Mouse (Mus musculus) ES-CJ7 (cell line): ENCODE results near the gene Fbxl19.
A peak's percentile ranks its signal among the peaks of the same experiment; 100 is the strongest.
"Not testable (repeated sequence)": the region's sequence is repeated elsewhere in the genome, so short reads cannot be mapped to it uniquely, and the experiment has no call there.

Experiments used
- DNase-seq: peaks from one replicate; pipeline ENCODE4 v3.0.0; 2011; ENCODE audit warnings: low read depth, low spot score

The Fbxl19 gene

GRCm38 (mm10) chr7:127768346-127768996 lies 24.1 kb downstream of the Fbxl19 start:
- no peak for DNase-seq

DNA sequence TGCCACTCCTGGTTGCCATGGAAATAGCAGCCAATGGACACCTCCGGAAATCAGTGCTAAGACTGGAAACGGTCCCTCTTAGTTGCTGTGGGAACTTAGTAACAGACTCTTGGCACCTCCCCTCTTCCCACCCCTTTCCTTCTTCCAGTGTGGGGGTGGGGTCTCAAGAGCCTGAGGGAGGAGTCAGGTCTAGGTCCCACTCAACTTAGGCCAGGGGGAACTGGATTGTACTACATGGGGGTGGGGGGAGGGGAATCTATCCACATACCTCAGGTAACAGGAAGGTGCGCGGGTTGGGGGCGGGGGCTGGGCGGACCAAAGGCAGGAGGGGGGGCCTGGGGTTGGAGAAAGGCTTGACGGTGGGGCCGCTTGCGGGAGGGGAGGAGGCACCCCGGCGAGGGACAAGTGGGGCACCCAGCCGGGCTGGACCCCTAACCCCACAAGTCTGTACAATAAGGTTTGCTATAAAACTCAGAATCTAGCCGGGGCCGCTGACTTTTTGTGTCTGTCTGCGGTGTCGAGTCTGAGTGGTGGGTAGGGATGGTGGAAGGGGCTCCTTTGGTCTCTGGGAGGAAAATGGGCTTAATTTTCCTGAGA lies 24.8 kb downstream of the Fbxl19 start:
- DNase-seq: peak; percentile 100

DNA sequence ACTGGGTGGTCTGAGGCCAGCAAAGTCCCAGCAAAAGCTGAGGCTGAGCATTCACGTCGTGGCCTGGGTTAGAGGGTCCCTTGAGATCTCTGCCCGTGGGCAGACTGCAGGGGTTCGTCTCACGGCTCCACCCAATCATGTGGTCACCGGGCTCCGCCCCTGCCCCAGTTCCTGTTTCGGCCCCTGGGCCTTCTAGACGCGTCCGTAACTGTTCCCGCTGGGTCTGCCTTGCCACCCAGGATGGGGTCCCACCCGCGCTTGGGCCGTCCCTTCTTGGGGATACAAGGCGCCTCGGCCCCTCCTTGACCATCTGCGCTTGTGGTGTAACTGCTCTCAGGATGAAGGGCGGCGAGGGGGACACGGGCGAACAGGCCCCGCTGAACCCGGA lies 25.3 kb downstream of the Fbxl19 start, which contains the start of gene Orai3:
Gene Orai3 (plus strand): TSS at position 165 of the 388 bp plus-strand sequence.
- peak; percentile 77 for DNase-seq

DNA sequence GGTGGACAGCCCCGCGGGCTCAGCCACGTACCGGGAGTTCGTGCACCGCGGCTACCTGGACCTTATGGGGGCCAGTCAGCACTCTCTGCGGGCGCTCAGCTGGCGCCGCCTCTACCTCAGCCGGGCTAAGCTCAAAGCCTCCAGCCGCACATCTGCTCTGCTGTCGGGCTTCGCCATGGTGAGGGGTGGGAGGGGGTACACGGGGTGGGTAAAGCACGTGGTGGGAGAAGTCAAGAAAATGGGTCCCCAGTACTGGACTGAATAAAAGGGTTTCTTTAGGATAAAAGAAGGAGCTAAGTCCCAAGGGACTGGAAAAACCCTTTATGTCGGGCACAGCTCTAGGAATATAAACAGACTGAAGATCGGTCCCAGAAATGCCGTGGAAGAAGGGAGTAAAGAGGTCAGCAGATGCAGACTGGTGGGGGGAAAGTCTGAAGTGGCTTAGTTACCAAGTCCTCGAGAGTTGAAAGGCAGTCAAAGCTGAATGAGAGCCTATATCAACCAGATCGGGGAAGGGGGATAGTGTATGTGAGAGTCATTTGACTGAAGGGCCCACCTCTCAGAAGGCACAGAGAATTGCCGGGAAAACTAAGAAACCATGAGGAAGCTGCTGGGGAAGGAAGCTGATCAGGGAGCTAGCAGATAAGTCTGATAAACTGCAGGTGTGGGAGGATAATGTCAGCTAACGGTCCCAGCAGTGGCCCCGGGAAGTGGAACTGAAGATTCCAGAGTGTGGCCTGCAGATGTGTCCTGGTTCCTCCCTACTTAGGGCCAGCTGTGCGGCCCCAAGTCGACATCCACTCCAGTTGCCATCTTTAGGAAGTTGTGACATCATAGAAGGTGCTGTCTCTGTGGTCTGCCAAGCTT lies 25.9 kb downstream of the Fbxl19 start:
- no peak for DNase-seq

DNA sequence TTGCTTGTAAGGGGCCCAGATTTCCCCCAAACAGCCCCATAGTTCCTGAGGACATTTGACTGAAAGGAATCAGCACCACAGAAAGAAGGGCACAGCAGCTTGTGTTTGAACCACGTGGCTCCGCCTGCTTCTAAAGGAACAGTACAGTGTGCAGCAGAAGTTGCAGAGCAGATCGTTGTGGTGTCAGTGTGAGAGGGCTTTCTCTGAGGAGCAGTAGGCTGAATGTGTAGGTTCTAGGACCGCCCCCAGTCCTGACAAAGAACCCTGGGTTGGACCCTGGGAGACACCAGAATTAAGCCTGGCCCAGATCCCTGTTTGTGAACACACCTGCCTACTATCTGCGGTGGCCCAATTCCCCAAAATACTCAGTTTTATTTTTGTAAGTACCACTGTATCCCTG lies 26.9 kb downstream of the Fbxl19 start:
- DNase-seq: peak; percentile 50

DNA sequence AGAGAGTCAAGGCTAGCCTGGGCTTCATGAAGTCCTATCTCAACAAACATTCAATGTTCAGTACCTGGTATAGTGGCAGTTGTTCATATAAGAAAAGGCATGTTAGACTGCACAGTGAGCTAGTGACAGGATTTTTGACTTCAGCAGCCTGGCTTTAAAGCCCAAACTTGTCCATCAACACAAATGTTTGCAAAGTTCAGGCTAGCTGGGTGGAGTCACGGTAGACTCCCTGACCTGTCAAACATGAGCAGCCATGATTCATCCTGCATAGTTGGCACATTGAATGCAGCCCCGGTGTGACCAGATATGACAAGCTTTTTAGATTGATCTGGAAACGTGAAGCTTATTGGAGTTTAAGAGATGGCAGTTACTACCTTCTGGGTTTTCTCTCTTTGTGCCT lies 27.7 kb downstream of the Fbxl19 start:
- no peak for DNase-seq

- DNase-seq: no peak
Observed at GRCm38 (mm10) chr7:127772557-127772956, 28.2 kb downstream of the Fbxl19 start.

DNA sequence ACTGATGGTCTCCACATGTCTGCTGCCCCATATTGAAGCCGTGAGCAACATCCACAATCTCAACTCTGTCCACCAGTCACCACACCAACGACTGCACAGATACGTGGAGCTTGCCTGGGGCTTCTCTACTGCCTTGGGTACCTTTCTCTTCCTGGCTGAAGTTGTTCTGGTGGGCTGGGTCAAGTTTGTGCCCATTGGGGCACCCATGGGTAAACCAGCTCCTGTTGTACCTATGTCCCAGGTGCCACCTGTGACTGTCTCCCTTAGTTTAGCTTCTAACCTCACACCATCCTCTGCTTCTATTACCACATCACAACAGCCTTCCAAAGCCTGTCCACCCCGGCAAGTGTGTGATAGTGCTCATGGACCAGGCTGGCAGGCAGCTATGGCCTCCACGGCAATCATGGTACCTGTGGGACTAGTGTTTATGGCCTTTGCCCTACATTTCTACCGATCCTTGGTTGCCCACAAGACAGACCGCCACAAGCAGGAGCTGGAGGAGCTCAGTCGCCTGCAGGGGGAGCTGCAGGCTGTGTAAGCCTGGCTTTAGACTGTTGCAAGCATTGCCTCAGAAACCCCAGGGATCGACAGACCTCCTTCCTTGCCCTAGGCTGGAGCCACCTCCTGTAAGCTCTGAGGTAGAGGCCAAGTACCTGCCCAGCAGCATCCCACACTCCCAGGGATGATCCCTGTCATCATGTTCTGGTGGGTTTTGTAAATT lies 29.5 kb downstream of the Fbxl19 start:
- peak; percentile 91 for DNase-seq

GRCm38 (mm10) chr7:127775837-127776236 lies 31.5 kb downstream of the Fbxl19 start:
- DNase-seq: not testable (repeated sequence)

DNA sequence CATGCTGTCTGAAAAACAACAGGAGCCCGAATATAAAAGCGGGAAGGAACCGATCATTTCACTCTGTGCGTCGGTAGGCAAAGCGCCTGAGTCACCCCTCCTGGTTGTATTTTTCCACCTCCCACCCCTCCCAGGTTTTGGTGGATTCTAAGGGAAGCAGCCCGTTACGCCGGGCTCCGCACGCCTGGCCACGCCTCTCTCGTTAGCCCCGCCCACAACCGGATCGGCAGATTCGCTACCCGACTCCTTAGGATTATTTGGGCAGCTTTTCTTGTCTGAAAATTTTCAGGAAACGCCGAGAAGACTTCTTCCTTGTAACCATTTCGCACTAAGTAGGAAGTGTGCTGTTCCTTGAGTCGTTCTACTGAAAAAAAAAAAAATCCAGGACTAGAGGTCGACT lies 32.1 kb downstream of the Fbxl19 start, which contains the start of gene Setd1a:
Gene Setd1a (plus strand): TSS at position 245 of the 400 bp plus-strand sequence.
- peak; percentile 87 for DNase-seq

GRCm38 (mm10) chr7:127776878-127777473 lies 32.6 kb downstream of the Fbxl19 start:
- peak; percentile 97 for DNase-seq

DNA sequence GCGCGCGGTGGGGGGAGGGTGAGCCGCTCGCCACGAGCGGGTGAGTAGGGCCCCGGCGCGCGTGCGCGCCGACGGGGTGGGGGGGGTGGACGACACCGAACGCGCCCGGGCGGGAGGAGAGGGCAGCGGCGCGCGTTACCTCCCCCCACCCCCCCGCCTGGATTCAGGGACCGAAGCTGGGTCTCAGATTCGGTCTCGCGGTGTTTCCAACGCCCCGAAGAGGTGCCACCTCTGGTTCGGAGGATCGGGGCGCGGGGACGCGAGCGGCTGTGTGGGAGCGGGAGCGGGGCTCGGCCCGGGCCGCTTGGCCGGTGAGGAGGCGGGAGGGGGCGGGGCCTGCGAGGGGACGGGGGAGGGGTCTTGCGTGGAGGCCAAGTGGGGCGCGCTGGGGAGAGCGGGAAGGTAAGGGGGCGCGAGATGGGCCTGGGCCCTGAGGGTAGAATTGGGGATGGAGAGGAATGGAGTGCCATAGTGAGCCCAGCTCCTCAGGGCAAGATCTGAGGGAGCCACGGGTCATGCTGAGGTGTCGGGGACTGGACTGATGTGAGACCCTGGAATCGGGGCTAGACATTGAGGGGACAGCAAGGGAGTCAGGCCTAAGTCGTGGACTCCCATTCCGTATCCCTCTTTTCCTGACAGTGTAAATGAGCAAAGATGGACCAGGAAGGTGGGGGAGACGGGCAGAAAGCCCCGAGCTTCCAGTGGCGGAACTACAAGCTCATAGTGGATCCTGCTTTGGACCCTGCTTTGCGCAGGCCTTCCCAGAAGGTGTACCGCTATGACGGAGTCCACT lies 33.3 kb downstream of the Fbxl19 start:
- DNase-seq: peak; percentile 66

- no peak for DNase-seq
Observed at GRCm38 (mm10) chr7:127778350-127778749, 34.0 kb downstream of the Fbxl19 start.

DNA sequence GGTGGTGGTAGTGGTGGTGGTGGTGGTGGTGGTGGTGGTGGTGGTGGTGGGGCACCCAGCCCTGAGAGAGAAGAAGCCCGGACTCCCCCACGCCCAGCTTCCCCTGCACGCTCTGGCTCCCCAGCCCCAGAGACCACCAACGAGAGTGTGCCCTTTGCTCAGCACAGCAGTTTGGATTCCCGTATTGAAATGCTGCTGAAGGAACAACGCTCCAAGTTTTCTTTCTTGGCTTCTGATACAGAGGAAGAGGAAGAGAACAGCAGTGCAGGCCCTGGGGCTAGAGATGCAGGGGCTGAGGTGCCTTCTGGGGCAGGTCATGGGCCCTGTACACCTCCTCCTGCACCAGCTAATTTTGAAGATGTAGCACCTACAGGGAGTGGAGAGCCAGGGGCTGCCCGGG lies 41.0 kb downstream of the Fbxl19 start, which contains the start of gene Gm49388:
Gene Gm49388 (plus strand): TSS at position 301 of the 400 bp plus-strand sequence.
- no peak for DNase-seq

DNA sequence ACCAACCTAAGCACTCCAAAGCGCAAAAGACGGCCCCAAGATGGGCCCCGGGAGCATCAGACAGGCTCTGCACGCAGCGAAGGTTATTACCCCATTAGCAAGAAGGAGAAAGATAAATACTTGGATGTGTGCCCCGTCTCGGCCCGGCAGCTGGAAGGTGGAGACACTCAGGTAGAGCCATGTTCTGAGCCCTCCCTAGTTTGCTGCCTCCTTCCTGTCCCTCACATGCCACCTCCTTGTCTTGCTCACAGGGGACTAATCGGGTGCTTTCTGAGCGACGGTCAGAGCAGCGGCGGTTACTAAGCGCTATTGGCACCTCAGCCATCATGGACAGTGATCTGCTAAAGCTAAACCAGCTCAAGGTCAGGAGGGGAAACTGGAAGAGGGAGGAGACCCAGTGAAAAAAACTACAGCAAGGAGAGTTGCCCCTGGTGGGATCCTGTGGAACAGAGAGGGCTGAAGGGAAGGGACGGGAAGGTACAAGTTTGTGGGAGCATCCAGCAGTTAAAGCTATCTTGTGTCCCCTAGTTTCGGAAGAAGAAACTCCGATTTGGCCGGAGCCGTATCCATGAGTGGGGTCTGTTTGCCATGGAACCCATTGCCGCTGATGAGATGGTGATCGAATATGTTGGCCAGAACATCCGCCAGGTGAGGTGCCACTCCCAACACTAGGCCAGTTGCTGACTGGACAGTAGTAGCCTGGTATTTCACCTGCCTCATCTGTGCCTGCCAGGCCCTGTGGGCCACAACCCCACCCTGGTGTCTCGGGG lies 52.9 kb downstream of the Fbxl19 start:
- no peak for DNase-seq

DNA sequence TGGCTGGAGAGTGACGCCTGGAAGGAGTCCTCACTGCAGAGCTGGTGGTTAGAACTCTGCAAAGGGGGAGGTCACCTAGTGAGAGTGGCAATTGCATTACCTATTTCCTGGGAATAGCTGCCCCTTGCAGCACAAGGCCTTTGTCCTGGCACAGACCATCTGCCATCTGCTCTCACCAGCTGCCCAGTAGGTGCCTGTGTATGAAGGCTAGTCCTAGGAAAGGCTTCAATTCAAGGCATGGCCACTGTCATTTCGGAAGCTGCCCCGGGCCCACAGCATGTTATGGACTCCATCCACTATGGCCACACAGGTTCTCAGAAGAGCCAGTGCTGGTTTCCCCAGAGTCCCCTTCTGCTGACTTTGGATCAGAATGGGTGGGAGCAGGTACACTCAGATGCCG lies 54.2 kb downstream of the Fbxl19 start:
- no peak for DNase-seq

DNA sequence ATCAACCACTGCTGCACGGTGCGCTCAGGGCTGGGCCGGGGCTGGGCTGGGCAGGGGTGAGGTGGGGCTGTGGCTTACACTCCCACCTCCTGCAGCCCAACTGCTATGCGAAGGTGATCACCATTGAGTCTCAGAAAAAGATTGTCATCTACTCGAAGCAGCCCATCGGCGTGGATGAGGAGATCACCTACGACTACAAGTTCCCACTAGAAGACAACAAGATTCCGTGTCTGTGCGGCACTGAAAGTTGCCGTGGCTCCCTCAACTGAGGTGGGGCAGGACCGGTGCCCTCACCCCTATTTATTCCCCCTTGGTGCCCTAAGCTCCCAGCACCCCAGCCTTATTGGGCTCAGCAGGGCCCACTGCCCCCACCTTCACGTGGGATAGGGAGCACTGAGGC lies 54.9 kb downstream of the Fbxl19 start:
- no peak for DNase-seq

GRCm38 (mm10) chr7:127799738-127800137 lies 55.4 kb downstream of the Fbxl19 start:
- no peak for DNase-seq

GRCm38 (mm10) chr7:127800435-127801009 lies 56.2 kb downstream of the Fbxl19 start, which contains the start of gene Hsd3b7:
Hsd3b7 (plus strand) TSS chr7:127800604.
- peak; percentile 88 for DNase-seq
